Mouse (Mus musculus) olfactory bulb, adult 2 months (tissue): Measurements from ENCODE around the gene Ttll5. TPM values are rescaled to one million over a fixed set of nuclear protein-coding genes. Genes with fewer than 3 reads are reported as not detected.

Experiments used
- H3K27ac ChIP-seq: fragments of 200-500 bp; 2 replicates; pipeline ENCODE4 v1.5.1; 2012; ENCODE audit warnings: low read depth, low read length; ENCODE audit not compliant: insufficient read depth
- H3K4me1 ChIP-seq: fragments of 200-500 bp; 2 replicates; pipeline ENCODE4 v1.6.1; 2012; ENCODE audit warnings: low read length; ENCODE audit not compliant: control insufficient read depth, insufficient read depth
- H3K4me3 ChIP-seq: fragments of 200-500 bp; 2 replicates; pipeline ENCODE4 v1.5.1; 2012; ENCODE audit warnings: mild to moderate bottlenecking, low read depth, low read length, moderate library complexity; ENCODE audit not compliant: insufficient read depth
- CTCF ChIP-seq: fragments of 200-500 bp; IDR thresholded peaks from 2 replicates; pipeline ENCODE4 v1.5.1; 2012; ENCODE audit warnings: low read depth, mild to moderate bottlenecking, low read length, moderate library complexity; ENCODE audit not compliant: insufficient read depth
- POLR2A ChIP-seq: fragments of 200-500 bp; IDR thresholded peaks from 2 replicates; pipeline ENCODE4 v1.6.1; 2012; ENCODE audit warnings: mild to moderate bottlenecking, low read depth, low read length, moderate library complexity; ENCODE audit not compliant: insufficient read depth
- WGBS: fragments of 180-500 bp; shearing (Covaris S2); methylation state at CpG from one replicate; pipeline ENCODE4 v1.1.7; 2018; 5-methylcytosine and 5-hydroxymethylcytosine counted together
- polyA plus RNA-seq: library from polyadenylated mRNA; stranded (reverse); fragments of >200 nt; gene quantifications from 2 replicates; pipeline ENCODE4 v1.2.4, GENCODE M21; 2012; ENCODE audit warnings: low replicate concordance; ENCODE audit not compliant: missing spikeins, insufficient read depth, insufficient read length

Ttll5 gene
- polyA plus RNA-seq, 1 experiment: not detected

- no peak overlapping the region for H3K4me3 ChIP-seq
- 86% methylated on average over 6 of the region's 6 CpGs for WGBS
- H3K4me1 ChIP-seq: peaks cover 7% of the 10 kb centered on the region; the same call in 1 of the 2 replicates
- H3K27ac ChIP-seq: no peak overlapping the region
- TF ChIP-seq POLR2A (no peak), CTCF (no peak)
Measured at GRCm38 (mm10) chr12:85903986-85904385, 79.5 kb downstream of the Ttll5 start.

DNA sequence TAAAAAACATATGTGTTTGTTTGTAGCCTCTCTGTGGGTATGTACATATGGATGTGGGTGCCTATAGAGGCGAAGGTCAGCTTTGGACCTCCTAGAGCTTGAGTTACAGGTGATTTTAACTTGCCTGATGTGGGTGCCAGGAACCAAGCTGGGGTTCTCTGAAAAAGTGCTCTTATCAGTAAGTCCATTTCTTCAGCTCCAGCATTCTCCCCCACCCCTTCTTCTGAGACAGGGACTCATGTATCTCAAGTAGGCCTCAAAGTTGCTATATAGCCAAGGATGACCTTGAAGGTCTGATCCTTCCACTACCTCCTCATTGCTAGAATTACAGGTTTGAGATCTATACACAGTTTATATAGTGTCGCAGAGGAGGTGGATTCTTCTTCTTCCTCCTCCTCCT, 81.2 kb downstream of the Ttll5 start:
- 95% methylated on average over 2 of the region's 2 CpGs for WGBS
- Histone ChIP-seq H3K27ac (no peak overlapping the region), H3K4me1 (peaks cover 10% of the 10 kb centered on the region; the same call in 1 of the 2 replicates), H3K4me3 (no peak overlapping the region)
- TF ChIP-seq CTCF: no peak

GRCm38 (mm10) chr12:85907896-85908295, 83.4 kb downstream of the Ttll5 start:
- Histone ChIP-seq H3K27ac (peak overlapping the region; percentile 77), H3K4me3 (no peak overlapping the region), H3K4me1 (peaks cover 11% of the 10 kb centered on the region)
- TF ChIP-seq CTCF (no peak), POLR2A (no peak)
- WGBS: 27% methylated on average over 3 of the region's 3 CpGs

DNA sequence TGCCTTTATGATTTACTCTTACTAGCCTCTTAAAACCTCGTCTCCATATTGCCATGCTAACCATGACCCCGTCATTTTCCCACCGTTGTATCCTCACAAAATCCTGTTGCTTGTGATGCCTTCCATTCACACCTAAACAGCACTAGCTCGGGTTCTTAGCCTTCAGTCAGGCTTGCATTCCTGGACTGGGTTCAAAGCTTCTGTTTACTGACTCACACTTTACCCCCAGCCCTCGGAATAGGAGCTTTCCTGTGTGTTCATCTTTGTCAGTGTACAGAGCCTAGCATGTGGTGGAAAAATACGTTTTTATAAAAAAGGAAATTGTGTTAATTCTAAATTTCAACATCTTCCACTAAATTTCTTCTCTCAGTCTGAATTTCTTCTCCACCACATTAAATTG, 86.4 kb downstream of the Ttll5 start:
- no peak overlapping the region for H3K4me3 ChIP-seq
- 70% methylated on average over 6 of the region's 6 CpGs for WGBS
- H3K4me1 ChIP-seq: peaks cover 10% of the 10 kb centered on the region
- no peak for TF ChIP-seq CTCF
- no peak for TF ChIP-seq POLR2A
- no peak overlapping the region for H3K27ac ChIP-seq

GRCm38 (mm10) chr12:85912712-85913504, 88.4 kb downstream of the Ttll5 start:
- TF ChIP-seq CTCF: no peak
- TF ChIP-seq POLR2A: no peak
- WGBS: 90% methylated on average over 13 of the region's 13 CpGs
- Histone ChIP-seq H3K27ac (no peak overlapping the region; the same call in 1 of the 2 replicates), H3K4me3 (no peak overlapping the region), H3K4me1 (peaks cover 7% of the 10 kb centered on the region)

DNA sequence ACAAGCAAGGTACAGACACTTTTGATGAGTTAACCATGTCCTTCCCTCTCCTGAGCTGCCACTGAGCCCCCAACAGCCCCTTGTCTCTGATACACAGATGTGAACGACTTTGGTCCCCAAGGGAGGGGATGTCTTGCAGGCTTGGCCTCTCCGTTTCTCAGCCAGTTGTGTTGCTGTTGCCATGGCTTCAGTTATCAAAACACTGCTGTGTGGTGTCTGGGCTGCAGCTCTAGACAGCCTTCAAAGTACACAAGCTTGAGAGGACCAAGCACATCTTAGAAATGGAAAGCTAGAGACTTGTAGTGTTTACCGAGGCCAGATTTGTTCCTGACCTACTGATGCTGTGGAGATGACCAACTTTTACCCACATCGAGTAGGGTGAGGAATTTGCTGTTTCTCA, 102.4 kb downstream of the Ttll5 start:
- Histone ChIP-seq H3K27ac (no peak overlapping the region), H3K4me3 (no peak overlapping the region), H3K4me1 (no peaks in the 10 kb centered on the region)
- TF ChIP-seq POLR2A: no peak
- no peak for TF ChIP-seq CTCF
- 76% methylated on average over 4 of the region's 4 CpGs for WGBS

- no peaks in the 10 kb centered on the region for H3K4me1 ChIP-seq
- WGBS: 81% methylated on average over 10 of the region's 10 CpGs
- TF ChIP-seq POLR2A (no peak), CTCF (no peak)
- H3K27ac ChIP-seq: no peak overlapping the region
- H3K4me3 ChIP-seq: no peak overlapping the region
Measured at GRCm38 (mm10) chr12:85928513-85928912, 104.1 kb downstream of the Ttll5 start.

DNA sequence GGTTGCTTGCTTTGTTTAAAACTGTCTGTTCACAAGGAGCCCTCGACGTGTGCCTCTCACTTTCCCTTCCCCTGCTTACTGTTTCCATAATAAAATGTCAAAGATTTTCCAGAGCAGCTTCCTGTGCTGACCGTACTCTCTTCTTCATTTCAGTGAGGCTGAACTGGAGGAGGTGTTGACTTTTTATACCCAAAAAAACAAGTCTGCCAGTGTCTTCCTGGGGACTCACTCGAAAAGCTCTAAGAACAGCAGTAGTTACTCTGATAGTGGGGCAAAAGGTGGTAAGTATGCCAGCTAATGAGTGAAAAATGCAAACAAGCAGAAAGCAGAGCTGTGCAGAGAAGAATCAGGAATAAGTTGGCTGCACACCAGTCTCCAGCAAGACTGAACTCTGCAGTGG, 105.3 kb downstream of the Ttll5 start:
- TF ChIP-seq POLR2A: no peak
- no peak for TF ChIP-seq CTCF
- 38% methylated on average over 4 of the region's 4 CpGs for WGBS
- Histone ChIP-seq H3K4me1 (no peaks in the 10 kb centered on the region), H3K4me3 (no peak overlapping the region), H3K27ac (no peak overlapping the region)

GRCm38 (mm10) chr12:85930713-85931112, 106.3 kb downstream of the Ttll5 start:
- H3K4me3 ChIP-seq: no peak overlapping the region
- no peak overlapping the region for H3K27ac ChIP-seq
- no peaks in the 10 kb centered on the region for H3K4me1 ChIP-seq
- TF ChIP-seq POLR2A: no peak
- no peak for TF ChIP-seq CTCF
- WGBS: 83% methylated on average over 3 of the region's 3 CpGs
